Mouse (Mus musculus) small intestine, adult 2 months (tissue): ENCODE measurements at regions not wholly inside any gene's neighbourhood (a gene's known extent, or its start where the extent isn't known, plus 50 kb on each side); places are given as distances from the start of the nearest gene placed in this dataset.

Source experiments
- H3K27ac ChIP-seq: fragments of 200-500 bp; 2 replicates; pipeline ENCODE4 v1.5.1; 2012; ENCODE audit warnings: low read depth, low read length, control low read depth, inconsistent platforms; ENCODE audit not compliant: insufficient read depth
- H3K27me3 ChIP-seq: fragments of 200-500 bp; 2 replicates; pipeline ENCODE4 v1.6.1; 2012; ENCODE audit warnings: mild to moderate bottlenecking, moderate library complexity, low read length, inconsistent platforms; ENCODE audit not compliant: control insufficient read depth, insufficient read depth
- H3K36me3 ChIP-seq: fragments of 200-500 bp; 2 replicates; pipeline ENCODE4 v1.6.1; 2012; ENCODE audit warnings: mild to moderate bottlenecking, low read length, control low read depth, inconsistent platforms; ENCODE audit not compliant: control insufficient read depth, insufficient read depth
- H3K4me1 ChIP-seq: fragments of 200-500 bp; 2 replicates; pipeline ENCODE4 v1.6.1; 2012; ENCODE audit warnings: low read length, inconsistent platforms, mixed read lengths; ENCODE audit not compliant: control insufficient read depth, insufficient read depth, insufficient read length
- H3K4me3 ChIP-seq: fragments of 200-500 bp; 2 replicates; pipeline ENCODE4 v1.5.1; 2012; ENCODE audit warnings: low read depth, mild to moderate bottlenecking, control low read depth, inconsistent platforms, low read length, moderate library complexity
- CTCF ChIP-seq: fragments of 200-500 bp; IDR thresholded peaks from 2 replicates; pipeline ENCODE4 v1.5.1; 2012; ENCODE audit warnings: low read depth, mild to moderate bottlenecking, control low read depth, inconsistent platforms, low read length, moderate library complexity, mixed read lengths; ENCODE audit not compliant: insufficient replicate concordance, insufficient read length; ENCODE audit errors: extremely low read depth
- POLR2A ChIP-seq: fragments of 200-500 bp; IDR thresholded peaks from 2 replicates; pipeline ENCODE4 v1.6.1; 2012; ENCODE audit warnings: low read depth, mild to moderate bottlenecking, control low read depth, inconsistent platforms, low read length, moderate library complexity
- WGBS: fragments of 180-500 bp; shearing (Covaris S2); methylation state at CpG from one replicate; pipeline ENCODE4 v1.1.7; 2018; 5-methylcytosine and 5-hydroxymethylcytosine counted together

GRCm38 (mm10) chr1:55836750-55837149, 431.0 kb downstream of the Plcl1 start:
- Histone ChIP-seq H3K4me1 (no peaks in the 10 kb centered on the region), H3K4me3 (no peak overlapping the region), H3K27ac (no peak overlapping the region), H3K27me3 (no peaks in the 10 kb centered on the region), H3K36me3 (no peaks in the 10 kb centered on the region)
- no peak for TF ChIP-seq CTCF
- 77% methylated on average over 2 of the region's 2 CpGs for WGBS

DNA sequence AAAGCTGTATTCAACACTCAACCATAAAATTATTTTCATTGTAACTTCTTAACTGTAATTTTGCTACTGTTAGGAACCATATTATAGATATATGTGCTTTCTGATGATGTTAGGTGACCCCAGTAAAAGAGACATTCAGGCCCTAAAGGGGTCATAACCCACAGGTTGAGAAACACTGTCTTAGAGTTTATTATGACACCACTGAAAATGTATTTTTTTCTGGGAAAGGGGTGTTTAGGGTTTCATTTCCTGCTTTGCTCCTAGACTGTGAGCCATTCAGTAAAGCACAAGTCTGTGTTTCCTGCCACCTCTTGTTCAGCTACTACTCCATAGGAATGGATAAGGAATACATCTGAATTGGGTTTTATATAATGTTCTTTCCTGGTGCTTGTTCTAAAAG, 431.6 kb downstream of the Plcl1 start:
- no peaks in the 10 kb centered on the region for H3K27me3 ChIP-seq
- H3K36me3 ChIP-seq, result no peaks in the 10 kb centered on the region
- no peak overlapping the region for H3K4me3 ChIP-seq
- TF ChIP-seq POLR2A, result no peak
- TF ChIP-seq CTCF, result no peak
- H3K4me1 ChIP-seq, result no peaks in the 10 kb centered on the region
- no peak overlapping the region for H3K27ac ChIP-seq

DNA sequence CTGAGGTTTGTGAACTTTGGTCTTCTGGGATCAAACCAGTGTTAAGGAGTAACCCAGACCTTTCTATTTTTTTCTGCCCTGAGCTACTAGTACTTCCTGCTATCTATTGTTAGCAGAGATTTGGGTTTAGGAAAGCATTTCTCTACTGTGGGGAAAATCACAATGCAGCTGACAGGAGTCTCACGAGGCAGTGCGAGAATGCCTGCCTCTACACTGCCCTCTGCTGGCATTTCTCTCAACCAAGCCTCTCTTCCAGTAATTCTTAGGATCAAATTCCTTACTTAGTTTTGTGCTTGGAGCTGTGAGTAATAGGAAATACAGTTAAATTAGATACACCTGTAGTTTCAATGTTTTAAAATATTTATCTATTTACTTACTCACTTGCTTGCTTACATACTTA, 432.4 kb downstream of the Plcl1 start:
- no peaks in the 10 kb centered on the region for H3K4me1 ChIP-seq
- no peak overlapping the region for H3K27ac ChIP-seq
- H3K36me3 ChIP-seq, result no peaks in the 10 kb centered on the region
- H3K27me3 ChIP-seq, result no peaks in the 10 kb centered on the region
- H3K4me3 ChIP-seq, result no peak overlapping the region
- 3% methylated on average over 2 of the region's 2 CpGs for WGBS
- no peak for TF ChIP-seq POLR2A
- TF ChIP-seq CTCF, result peak; percentile 83; the same call in 1 of the 2 replicates

DNA sequence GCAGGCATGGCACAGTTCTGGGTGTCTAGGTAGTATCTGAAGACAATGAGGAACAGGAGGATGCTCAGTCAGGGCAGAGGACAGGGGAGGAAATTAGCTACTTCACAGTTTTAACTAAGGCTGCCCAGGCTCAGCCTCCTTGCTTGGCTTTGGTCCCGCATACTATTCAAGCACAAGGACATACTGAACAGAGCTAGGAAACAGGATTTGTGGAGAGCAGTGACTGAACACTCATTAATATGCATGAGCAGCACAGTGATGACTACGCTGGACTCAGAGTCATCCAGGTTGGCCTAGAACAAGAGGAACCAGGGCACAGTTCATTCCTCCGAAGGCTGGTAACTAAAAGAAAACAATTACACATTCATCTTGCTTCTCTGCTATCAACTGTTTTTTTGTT, 443.1 kb downstream of the Plcl1 start:
- TF ChIP-seq CTCF (no peak), POLR2A (no peak)
- 80% methylated on average over 3 of the region's 3 CpGs for WGBS
- H3K27ac ChIP-seq, result no peak overlapping the region
- H3K36me3 ChIP-seq, result no peaks in the 10 kb centered on the region
- no peaks in the 10 kb centered on the region for H3K27me3 ChIP-seq
- no peak overlapping the region for H3K4me3 ChIP-seq
- H3K4me1 ChIP-seq, result no peaks in the 10 kb centered on the region

- TF ChIP-seq CTCF (no peak), POLR2A (no peak)
- Histone ChIP-seq H3K36me3 (no peaks in the 10 kb centered on the region), H3K27me3 (no peaks in the 10 kb centered on the region), H3K4me3 (no peak overlapping the region), H3K27ac (no peak overlapping the region), H3K4me1 (no peaks in the 10 kb centered on the region)
These were observed 446.6 kb downstream of the Plcl1 start for GRCm38 (mm10) chr1:55852354-55852753.

DNA sequence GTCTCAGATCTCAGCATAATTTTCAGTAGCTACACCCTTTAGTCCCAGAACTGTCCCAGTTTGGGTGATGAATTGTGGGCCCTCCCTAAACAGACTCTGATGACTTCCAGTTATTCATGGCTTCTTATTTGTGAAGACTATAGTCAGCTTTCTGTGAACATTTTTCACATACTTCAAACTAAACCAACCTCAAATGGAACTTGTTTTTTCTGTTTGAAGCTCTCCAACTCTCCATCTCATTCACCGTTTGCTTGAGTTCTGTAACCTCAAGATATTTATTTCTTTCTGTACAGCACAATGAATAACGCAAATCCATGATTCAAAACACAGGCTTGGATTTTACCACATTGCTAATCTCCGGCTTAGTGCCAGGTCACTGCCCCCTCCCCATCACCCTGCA, 453.4 kb downstream of the Plcl1 start:
- no peaks in the 10 kb centered on the region for H3K36me3 ChIP-seq
- 85% methylated on average over 3 of the region's 3 CpGs for WGBS

DNA sequence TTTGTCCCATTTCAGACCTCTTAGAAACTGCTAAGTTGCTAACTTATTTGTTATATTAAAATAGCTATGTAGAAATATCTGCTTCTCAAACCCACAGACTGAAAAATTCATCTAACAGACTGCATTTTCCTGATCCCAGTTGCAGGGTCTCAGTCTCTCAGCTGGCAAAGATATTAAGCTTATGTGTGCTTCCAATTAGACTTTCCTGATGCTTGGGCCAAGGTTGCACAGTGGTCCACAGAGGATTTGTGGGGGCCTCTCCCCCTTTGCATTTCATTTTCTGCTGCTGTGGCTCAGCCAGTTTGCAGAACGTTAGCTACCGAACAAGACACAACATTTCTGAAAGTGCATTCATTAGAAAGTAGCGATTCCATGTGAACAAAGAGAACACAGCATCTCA, 457.4 kb downstream of the Plcl1 start:
- Histone ChIP-seq H3K27ac (no peak overlapping the region), H3K4me3 (no peak overlapping the region), H3K27me3 (no peaks in the 10 kb centered on the region), H3K36me3 (no peaks in the 10 kb centered on the region), H3K4me1 (no peaks in the 10 kb centered on the region)
- TF ChIP-seq POLR2A, result no peak
- TF ChIP-seq CTCF, result no peak
- WGBS, result 84% methylated on average over 3 of the region's 3 CpGs

More for the DNA sequence above, 453.4 kb downstream of the Plcl1 start:
- no peak overlapping the region for H3K27ac ChIP-seq
- no peak overlapping the region for H3K4me3 ChIP-seq
- no peaks in the 10 kb centered on the region for H3K27me3 ChIP-seq
- TF ChIP-seq POLR2A (no peak), CTCF (no peak)
- no peaks in the 10 kb centered on the region for H3K4me1 ChIP-seq

- no peaks in the 10 kb centered on the region for H3K4me1 ChIP-seq
- H3K4me3 ChIP-seq, result no peak overlapping the region
- TF ChIP-seq CTCF (no peak), POLR2A (no peak)
- H3K36me3 ChIP-seq, result no peaks in the 10 kb centered on the region
- H3K27ac ChIP-seq, result no peak overlapping the region
- no peaks in the 10 kb centered on the region for H3K27me3 ChIP-seq
- 66% methylated on average over 4 of the region's 4 CpGs for WGBS
These were observed 459.6 kb downstream of the Plcl1 start for GRCm38 (mm10) chr1:55865274-55865673.
